Mouse (Mus musculus) kidney, adult 2 months (tissue): ENCODE measurements around the gene Lhfp.
"Not testable (repeated sequence)": the region's sequence is repeated elsewhere in the genome, so short reads cannot be mapped to it uniquely, and the experiment has no call there.

Source experiments
- CTCF ChIP-seq: fragments of 200-500 bp; conservative IDR thresholded peaks from 2 replicates; pipeline ENCODE4 v1.5.1; 2011; ENCODE audit warnings: low read depth, mild to moderate bottlenecking, control low read depth, low read length, moderate library complexity, mixed read lengths; ENCODE audit not compliant: insufficient read depth, insufficient read length
- POLR2A ChIP-seq: fragments of 200-500 bp; IDR thresholded peaks from one replicate; pipeline ENCODE4 v1.6.1; 2011; ENCODE audit warnings: low read depth, low read length, control low read depth

DNA sequence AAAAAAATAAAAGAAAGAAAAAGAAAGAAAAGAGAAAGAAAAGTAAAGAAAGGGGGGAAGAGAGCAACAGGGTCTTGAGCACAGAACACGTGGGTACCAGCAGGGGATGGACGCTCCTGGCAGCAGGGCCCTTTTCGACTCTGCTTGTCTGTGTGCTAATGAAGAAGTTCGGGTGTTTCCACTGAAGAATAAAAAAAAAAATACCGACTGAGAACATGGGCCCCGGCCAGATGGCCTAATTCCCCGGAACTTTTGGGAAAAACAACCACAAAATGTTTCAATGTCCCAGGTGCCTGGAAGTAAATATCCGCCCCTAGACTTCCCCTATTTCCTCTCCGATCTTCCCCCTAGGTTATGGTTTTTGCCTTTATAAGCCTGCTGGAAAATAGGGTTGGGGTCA, 191.1 kb downstream of the Lhfp start:
- not testable (repeated sequence) for TF ChIP-seq CTCF, POLR2A
